Mouse (Mus musculus) spleen, postnatal 4 days (tissue): Measurements from ENCODE around the gene Ppp1r13l.

ENCODE experiments used
- DNase-seq, 2 experiments: peaks; one replicate each; pipeline ENCODE4 v3.0.0; 2022; ENCODE audit warnings: low spot score in 2 of 2

The Ppp1r13l gene

DNA sequence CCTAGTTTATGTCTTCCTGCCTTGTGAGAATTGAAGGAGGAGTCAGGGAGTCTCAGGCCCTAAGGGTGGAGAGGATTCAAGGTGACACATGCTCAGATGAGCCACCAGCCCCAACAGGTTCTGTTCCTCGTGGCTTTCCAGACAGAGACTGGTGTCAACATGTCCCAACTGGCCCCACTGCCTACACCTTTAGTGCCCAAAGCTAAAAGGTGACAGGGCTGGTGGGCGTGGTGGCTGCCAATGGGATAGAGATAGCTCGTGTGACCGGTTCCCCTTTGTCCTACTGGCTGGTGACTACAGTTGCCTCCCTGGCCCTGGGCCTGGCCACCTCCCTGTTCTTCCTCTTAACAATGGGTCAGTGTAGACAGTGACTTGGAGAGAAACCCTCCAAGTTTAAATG is 5.8 kb downstream of the Ppp1r13l start:
- no peak for DNase-seq

DNA sequence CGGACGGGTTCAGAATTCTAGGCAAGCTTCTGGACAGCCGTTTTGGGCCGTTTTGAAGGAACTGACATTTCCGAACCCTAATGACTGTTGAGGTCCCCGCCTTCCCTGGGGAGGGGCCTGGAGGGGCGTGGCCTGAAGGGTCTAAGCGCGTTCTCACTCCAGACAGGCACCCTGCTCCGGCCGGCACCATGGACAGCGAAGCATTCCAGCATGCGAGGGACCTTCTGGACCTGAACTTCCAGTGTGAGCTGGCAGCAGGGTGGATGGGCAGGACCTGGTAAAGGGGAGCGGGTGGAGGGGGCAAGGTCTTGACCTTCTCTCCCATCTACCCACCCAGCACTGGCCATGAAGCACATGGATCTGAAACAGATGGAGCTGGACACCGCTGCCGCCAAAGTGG is 8.8 kb downstream of the Ppp1r13l start:
- no peak for DNase-seq

GRCm38 (mm10) chr7:19369823-19370425 is 10.4 kb downstream of the Ppp1r13l start:
- DNase-seq, result peak; percentile 54 to 86

DNA sequence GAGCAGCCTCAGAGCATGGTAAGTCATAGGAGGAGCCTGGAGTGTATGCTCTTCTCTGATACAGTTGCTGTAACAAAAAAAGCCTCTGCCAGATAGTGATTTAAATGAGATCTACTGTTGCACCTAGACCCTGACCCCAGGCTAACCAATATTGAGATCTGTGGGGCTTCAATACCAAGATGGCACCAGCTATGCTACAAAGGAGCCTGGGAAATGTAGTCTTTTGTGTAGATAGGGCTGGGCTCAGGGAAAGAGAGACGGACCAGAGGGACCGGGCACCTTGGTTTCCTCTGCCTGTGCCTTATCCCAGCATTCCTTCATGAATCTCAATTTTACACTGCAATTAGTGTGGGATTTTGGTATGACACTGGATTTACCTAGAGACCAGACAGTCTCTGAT is 13.8 kb downstream of the Ppp1r13l start:
- DNase-seq, result no peak

- DNase-seq, result no peak
These were observed 15.8 kb downstream of the Ppp1r13l start for GRCm38 (mm10) chr7:19375368-19375767.

GRCm38 (mm10) chr7:19376019-19376418 is 16.5 kb downstream of the Ppp1r13l start:
- no peak for DNase-seq

GRCm38 (mm10) chr7:19378049-19378448 is 18.5 kb downstream of the Ppp1r13l start:
- no peak for DNase-seq

DNA sequence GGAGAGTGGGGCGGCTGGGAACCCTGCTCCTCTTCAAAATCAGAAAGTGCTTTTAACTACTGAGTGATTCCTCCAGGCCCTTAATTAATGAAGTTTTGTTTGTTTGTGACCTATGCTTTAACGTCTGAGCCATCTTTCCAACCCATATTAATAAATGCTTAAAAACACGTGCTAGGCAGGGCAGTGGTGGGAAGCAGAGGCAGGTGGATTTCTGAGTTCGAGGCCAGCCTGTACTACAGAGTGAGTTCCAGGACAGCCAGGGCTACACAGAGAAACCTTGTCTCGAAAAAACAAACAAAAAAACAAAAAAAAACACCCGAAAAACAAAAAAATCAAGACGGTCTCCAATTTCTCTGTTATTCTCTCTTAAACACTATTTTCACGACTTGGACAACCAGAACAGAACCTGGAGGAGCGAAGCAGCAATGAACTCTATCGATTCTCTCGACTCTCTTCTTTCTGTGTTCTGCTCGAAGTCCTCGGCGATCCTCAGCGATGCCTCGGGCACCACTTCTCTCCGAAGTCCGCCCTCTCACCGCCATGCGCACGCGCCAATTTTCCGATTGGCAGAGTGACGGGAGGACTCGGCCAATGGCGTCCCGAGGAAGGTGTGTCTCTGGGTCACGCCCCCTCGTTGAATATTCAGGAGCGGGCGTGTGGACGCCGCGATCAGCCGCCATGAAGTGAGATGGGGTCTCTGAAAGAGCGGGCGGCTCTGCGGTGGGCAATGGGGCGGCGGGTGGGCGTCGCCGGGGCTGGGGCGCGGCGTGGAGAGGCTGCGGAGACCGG is 22.0 kb downstream of the Ppp1r13l start, which contains the start of gene Ercc2:
Gene Ercc2 (plus strand): TSS at position 634 of the 789 bp plus-strand sequence.
- peak; percentile 99 for DNase-seq

- peak in 1 of 2 experiments; percentile 44 for DNase-seq
These were observed 22.6 kb downstream of the Ppp1r13l start for GRCm38 (mm10) chr7:19382166-19382541.

DNA sequence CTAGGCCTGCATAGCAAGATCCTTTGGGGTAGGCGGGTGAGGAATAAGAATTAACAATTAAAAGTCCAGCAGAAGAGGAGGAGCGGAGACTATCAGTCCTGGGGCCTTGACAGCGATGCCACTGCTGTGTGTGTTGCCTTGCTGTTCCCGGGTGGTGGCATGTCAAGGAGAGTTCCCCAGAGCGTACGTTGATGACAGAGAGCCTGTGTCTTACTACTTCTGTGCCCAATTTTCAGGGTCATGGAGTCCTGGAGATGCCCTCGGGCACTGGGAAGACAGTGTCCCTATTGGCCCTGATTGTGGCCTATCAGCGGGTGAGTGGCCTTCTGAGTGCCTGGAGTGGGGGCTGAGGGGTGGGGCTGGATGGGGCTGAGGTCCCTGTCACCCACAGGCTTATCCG is 24.2 kb downstream of the Ppp1r13l start:
- DNase-seq, result no peak

DNA sequence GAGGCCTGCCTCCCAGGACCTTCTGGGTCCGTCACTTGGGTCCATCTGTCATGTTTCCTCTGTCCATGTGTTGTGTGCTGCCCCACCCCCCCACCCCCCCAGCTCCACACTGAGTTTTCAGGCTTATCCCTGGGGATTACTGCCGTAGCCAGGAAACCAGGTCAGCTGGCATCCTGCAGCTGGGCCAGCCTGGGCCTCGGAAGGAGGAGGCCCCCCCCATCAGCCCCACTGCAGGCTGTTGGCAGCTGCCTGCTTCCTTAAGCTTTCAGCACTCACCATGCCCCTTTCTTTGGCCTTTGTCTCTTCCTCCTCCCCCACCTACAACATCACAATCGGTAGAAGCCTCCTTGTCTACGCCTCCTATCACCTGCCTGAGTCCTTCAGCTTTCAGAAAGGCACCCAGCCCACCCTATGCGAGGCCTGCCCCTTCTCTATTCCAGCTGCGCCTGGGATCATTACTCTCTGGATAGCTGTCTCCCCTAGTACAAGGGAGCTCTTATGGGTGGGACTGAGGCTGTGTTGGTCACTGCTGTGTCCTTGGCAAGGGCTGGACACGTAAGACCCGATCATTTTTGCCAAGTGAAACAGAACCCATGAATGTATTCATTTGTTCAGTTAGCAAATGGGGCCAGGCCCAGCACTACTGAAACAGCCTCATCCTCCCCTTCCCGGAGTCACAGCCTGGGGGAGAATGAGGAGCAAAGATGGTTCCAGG is 29.3 kb downstream of the Ppp1r13l start:
- no peak for DNase-seq

DNA sequence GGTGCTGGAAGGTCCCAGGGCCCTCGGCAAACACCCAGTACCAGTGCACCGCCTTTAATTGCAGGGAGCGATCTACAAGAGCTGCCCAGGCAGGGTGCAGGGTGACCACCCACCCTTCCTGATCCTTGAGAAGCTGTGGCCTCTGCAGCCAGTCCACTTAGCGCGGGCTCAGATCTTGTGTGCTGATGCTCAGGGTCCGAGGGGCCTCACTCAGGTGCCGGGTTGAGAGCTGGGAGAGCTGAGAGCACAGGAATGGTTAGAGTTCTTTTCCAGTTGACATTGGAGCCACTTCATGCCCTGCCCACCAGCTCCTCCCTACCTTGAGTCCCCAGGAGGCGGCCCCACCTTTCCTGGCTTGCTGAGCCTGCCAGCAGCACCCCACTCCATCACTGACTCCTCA is 34.9 kb downstream of the Ppp1r13l start:
- no peak for DNase-seq

DNA sequence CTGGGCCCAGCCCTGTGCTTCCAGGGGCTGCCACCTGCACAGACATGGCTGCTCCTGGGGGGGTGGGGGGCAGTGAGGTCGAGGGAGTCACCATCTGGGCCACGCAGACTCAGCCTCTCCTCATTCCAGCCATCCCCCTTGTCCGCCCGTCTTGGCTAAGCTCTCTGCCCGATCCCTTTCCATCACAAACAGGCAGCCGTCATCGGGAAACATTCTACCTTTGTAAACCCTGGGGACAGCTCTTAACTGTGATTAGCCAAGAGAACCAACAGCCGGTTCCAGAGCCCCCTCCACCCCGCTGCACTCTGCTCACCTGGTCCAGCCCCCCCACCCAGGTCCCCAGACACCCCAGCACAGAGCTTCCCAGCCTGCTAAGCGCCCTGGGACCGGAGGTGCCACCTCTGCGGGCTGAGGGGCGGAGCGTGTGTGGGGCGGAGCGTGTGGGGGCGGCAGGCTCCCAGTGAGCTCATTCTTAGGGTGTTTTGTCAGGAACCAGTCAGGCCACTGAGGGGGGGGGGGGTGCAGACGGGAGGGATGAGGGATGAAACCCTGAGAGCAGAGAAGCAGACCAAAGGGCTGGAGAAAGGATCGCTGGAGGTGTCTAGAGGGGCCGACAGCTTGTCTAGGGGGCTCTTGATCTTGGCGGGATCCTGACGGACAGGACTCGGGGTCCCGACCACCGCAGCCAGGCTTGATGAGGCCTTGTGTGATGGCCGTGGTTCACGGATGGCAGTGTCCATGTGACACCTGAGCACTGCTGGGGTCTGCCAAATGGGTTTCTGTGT is 40.1 kb downstream of the Ppp1r13l start:
- no peak for DNase-seq

GRCm38 (mm10) chr7:19400946-19401345 is 41.4 kb downstream of the Ppp1r13l start:
- DNase-seq, result no peak

- no peak for DNase-seq
These were observed 43.1 kb downstream of the Ppp1r13l start for GRCm38 (mm10) chr7:19402535-19403112.

DNA sequence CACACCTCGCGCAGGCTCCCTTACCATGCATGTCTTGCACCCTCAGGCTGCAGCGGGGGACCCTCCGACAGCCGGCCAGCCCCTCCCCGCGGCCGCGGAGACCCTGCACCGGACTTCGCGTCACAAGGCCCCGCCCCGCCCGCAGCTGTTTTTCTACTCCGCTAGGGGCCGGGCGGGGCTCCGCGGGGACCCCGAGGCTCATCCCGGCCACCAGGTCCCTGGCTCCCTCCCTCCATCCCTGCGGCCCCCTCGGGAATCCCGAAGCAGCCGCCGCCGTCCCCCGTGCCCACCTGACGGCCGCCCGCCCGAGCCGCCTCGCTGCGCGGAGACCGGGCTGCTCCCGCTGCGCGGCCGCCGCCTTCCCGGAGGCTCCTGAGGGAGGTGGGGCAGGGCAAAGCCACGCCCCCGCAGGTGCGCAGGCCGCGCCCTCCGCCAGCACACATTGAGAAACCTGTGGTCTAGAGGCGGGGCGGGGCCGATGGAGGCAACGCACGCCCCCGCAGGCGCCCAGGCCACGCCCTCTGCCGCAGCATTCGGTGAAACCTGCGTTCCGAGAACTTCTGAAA is 44.3 kb downstream of the Ppp1r13l start, which contains the start of gene Klc3:
Gene Klc3 (minus strand): TSS at position 374 of the 566 bp plus-strand sequence.
- DNase-seq, result peak; percentile 68 to 80

DNA sequence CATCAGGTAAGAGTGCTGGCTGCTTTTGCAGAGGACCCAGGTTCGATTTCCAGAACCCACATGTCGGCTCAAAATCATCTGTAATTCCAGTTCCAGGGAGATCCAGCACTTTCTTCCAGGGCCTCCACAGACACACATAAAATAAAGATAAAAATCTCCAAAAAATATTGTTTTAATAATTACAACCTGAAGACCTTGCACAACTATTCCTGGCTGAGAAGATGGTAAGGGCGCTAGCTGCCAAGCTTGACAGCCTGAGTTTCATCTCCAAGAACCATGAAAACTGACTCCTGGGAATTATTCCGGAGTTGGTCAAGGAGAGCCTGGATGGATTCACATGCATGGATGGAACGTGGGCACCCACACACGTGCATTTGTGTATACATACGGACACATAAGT is 44.9 kb downstream of the Ppp1r13l start, which contains the start of gene Ckm:
Gene Ckm (plus strand): TSS at position 301 of the 400 bp plus-strand sequence.
- no peak for DNase-seq

DNA sequence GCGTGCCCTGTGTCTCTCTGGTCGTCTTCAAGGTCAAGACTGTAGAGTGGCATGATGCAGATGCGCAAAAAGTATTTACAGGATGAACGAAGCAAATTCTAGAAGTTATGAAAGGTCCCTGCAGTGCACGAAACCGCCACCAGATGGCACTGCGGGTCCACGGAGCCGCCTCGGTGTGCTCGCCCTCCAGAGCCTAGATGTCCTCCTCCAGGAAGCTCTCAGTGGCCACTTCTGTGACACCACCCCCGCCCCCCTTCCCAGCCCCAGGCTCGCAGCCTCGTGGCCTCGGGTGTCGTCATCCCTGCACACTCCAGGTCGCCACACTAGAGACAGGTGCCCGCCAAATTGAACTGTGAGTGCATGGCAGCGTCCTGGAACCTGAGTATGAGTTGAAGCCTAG is 45.9 kb downstream of the Ppp1r13l start:
- peak; percentile 80 to 95 for DNase-seq

GRCm38 (mm10) chr7:19409753-19410152 is 50.2 kb downstream of the Ppp1r13l start:
- DNase-seq, result no peak

- no peak for DNase-seq
These were observed 51.3 kb downstream of the Ppp1r13l start for GRCm38 (mm10) chr7:19410766-19411344.

DNA sequence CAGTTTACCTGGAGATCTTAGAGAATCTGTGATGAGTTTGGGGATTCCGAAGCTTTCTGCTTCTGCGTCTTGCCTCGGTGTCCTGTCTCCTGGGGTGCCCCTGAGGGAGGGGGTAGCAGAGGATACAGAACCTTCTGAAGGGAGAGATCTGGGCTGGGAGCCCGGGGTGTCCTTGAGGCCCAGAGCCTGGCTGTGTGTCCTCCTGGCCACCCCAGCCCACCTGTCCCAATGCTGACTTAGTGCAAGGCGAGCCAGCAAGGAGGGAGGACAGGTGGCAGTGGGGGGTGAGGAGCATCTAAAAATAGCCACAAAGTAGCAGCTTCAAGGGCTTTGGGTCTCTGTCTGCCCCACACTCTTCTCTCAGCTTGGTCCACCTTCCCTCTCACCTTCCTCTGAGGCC is 52.2 kb downstream of the Ppp1r13l start:
- DNase-seq, result no peak
